Mouse (Mus musculus): ENCODE results near the gene Serpina3n.
A peak's percentile ranks its signal among the peaks of the same experiment; 100 is the strongest.
"Not testable (repeated sequence)": the region's sequence is repeated elsewhere in the genome, so short reads cannot be mapped to it uniquely, and the experiment has no call there.

Gene Serpina3n

GRCm38 (mm10) chr12:104406454-104406885 lies at the start of gene Serpina3n:
Gene Serpina3n (plus strand): TSS chr12:104406729.
- DNase-seq (ENCODE audit: low spot score), result no peak

- no peak for DNase-seq (ENCODE audit: low spot score)
Measured at GRCm38 (mm10) chr12:104369986-104370385, 36.5 kb upstream of the Serpina3n start.

GRCm38 (mm10) chr12:104377179-104377578 lies 29.4 kb upstream of the Serpina3n start:
- DNase-seq (ENCODE audit: low spot score), result not testable (repeated sequence)

GRCm38 (mm10) chr12:104378351-104378750 lies 28.2 kb upstream of the Serpina3n start:
- not testable (repeated sequence) for DNase-seq (ENCODE audit: low spot score)

GRCm38 (mm10) chr12:104378815-104379214 lies 27.7 kb upstream of the Serpina3n start:
- DNase-seq (ENCODE audit: low spot score), result not testable (repeated sequence)

GRCm38 (mm10) chr12:104379856-104380255 lies 26.7 kb upstream of the Serpina3n start:
- DNase-seq (ENCODE audit: low spot score), result no peak

GRCm38 (mm10) chr12:104381071-104381604 lies 25.4 kb upstream of the Serpina3n start:
- DNase-seq (ENCODE audit: low spot score), result not testable (repeated sequence)

GRCm38 (mm10) chr12:104385987-104386386 lies 20.5 kb upstream of the Serpina3n start:
- not testable (repeated sequence) for DNase-seq (ENCODE audit: low spot score)

GRCm38 (mm10) chr12:104386878-104387277 lies 19.7 kb upstream of the Serpina3n start:
- not testable (repeated sequence) for DNase-seq (ENCODE audit: low spot score)

GRCm38 (mm10) chr12:104388477-104388876 lies 18.1 kb upstream of the Serpina3n start:
- DNase-seq (ENCODE audit: low spot score), result no peak

- not testable (repeated sequence) for DNase-seq (ENCODE audit: low spot score)
Measured at GRCm38 (mm10) chr12:104391057-104391456, 15.5 kb upstream of the Serpina3n start.

- no peak for DNase-seq (ENCODE audit: low spot score)
Measured at GRCm38 (mm10) chr12:104403968-104404367, 2.6 kb upstream of the Serpina3n start.

- no peak for DNase-seq (ENCODE audit: low spot score)
Measured at GRCm38 (mm10) chr12:104412507-104412906, 6.0 kb downstream of the Serpina3n start.

- no peak for DNase-seq (ENCODE audit: low spot score)
Measured at GRCm38 (mm10) chr12:104414576-104414975, 8.0 kb downstream of the Serpina3n start.

GRCm38 (mm10) chr12:104415625-104416315 lies 9.2 kb downstream of the Serpina3n start:
- DNase-seq (ENCODE audit: low spot score), result no peak

GRCm38 (mm10) chr12:104418340-104419135 lies 12.0 kb downstream of the Serpina3n start:
- peak; percentile 94 for DNase-seq (ENCODE audit: low spot score)

- no peak for DNase-seq (ENCODE audit: low spot score)
Measured at GRCm38 (mm10) chr12:104419136-104419462, 12.6 kb downstream of the Serpina3n start.

GRCm38 (mm10) chr12:104422615-104423392 lies 16.3 kb downstream of the Serpina3n start:
- no peak for DNase-seq (ENCODE audit: low spot score)

GRCm38 (mm10) chr12:104425591-104425990 lies 19.1 kb downstream of the Serpina3n start:
- no peak for DNase-seq (ENCODE audit: low spot score)

GRCm38 (mm10) chr12:104426915-104427314 lies 20.4 kb downstream of the Serpina3n start:
- peak; percentile 70 for DNase-seq (ENCODE audit: low spot score)

GRCm38 (mm10) chr12:104431359-104431758 lies 24.8 kb downstream of the Serpina3n start:
- DNase-seq (ENCODE audit: low spot score), result no peak

GRCm38 (mm10) chr12:104433214-104433613 lies 26.7 kb downstream of the Serpina3n start:
- no peak for DNase-seq (ENCODE audit: low spot score)

Data from testis, postnatal 10 days (tissue).